Mouse (Mus musculus) brown adipose tissue, adult 24 weeks (tissue): Measurements from ENCODE around the gene Olfr1459. TPM values are rescaled to one million over a fixed set of nuclear protein-coding genes. Genes with fewer than 3 reads are reported as not detected.

ENCODE experiments used
- H3K27ac ChIP-seq: fragments of 200-500 bp; replicated peaks from 2 replicates; pipeline ENCODE4 v1.5.1; 2012; ENCODE audit warnings: low read depth, mild to moderate bottlenecking, low read length
- H3K4me1 ChIP-seq: fragments of 200-500 bp; 2 replicates; pipeline ENCODE4 v1.6.1; 2012; ENCODE audit warnings: low read length, mixed read lengths; ENCODE audit not compliant: control insufficient read depth, insufficient read depth, insufficient read length
- H3K4me3 ChIP-seq: fragments of 200-500 bp; 2 replicates; pipeline ENCODE4 v1.5.1; 2012; ENCODE audit warnings: low read depth, mild to moderate bottlenecking, low read length, moderate library complexity; ENCODE audit not compliant: insufficient read depth
- polyA plus RNA-seq: library from polyadenylated mRNA; stranded (reverse); fragments of >200 nt; gene quantifications from 2 replicates; pipeline ENCODE4 v1.2.4, GENCODE M21; 2012; ENCODE audit not compliant: missing spikeins, insufficient read depth, insufficient read length

The Olfr1459 gene
- not detected in 2 replicates for polyA plus RNA-seq

DNA sequence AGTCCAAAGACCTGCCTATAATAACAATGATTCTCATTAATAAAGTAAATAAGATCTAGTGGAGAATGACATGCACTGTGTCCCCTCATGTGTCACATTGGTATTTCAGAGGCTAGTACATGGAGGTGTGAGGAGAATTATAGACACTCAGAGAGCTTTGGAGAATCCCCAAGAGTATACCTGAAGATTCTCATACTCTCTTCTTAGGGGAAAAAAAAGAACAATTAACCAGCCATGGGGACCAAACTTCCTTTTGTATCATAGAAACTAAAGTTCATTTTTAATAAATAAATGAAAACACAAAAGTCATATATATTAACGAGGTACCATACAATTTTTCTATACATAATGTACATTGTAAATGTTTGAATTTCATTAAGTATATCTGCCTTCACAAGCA, at the start of gene Olfr1459:
Gene Olfr1459, minus strand, starts transcription at position 101 of the 400 bp plus-strand sequence.
- H3K4me1 ChIP-seq, result no peaks in the 10 kb centered on the region
- no peak within 1 kb of the TSS for H3K27ac ChIP-seq
- no peak within 1 kb of the TSS for H3K4me3 ChIP-seq

DNA sequence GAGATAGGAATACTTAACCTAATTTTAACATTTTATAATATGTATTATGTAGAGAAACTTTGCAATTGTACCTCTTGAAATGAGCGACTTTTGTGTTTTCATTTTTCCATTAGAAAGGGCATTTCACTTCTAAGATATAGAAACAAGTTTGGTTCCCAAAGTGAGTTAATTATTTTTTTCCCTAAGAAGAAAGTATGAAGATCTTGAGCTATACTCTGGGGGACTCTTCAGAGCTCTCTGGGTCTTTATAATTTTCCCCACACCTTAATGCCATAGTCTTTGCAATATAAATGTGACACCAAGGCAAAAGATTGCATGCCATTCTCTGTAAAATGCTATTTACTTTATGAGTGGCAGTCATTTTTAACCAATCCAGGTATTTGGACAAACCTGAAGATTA, 36.1 kb upstream of the Olfr1459 start, which contains the start of gene Olfr1462:
Gene Olfr1462, plus strand, starts transcription at position 301 of the 400 bp plus-strand sequence.
- no peak within 1 kb of the TSS for H3K4me3 ChIP-seq
- no peak within 1 kb of the TSS for H3K27ac ChIP-seq
- no peaks in the 10 kb centered on the region for H3K4me1 ChIP-seq

DNA sequence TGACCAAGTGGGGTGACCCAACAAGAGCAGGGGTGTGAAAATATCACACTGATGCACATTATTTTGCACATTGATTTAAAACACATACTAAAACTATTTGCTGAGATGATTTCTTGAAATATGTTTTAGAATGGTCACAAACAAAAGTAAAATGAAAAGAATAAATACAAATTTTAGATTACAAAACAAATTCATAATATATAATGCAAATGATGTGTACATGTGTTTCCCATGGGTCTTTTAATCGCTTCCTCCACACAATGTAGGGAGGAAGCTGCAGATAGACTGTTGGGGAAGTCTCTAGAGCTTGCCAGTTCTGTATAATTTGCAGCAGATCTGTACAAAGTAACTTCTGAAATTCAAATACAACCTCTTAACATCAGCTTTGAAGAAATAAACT, 13.4 kb upstream of the Olfr1459 start, which contains the start of gene Olfr1461:
Gene Olfr1461, plus strand, starts transcription at position 301 of the 400 bp plus-strand sequence.
- Histone ChIP-seq H3K4me1 (no peaks in the 10 kb centered on the region), H3K4me3 (no peak within 1 kb of the TSS), H3K27ac (no peak within 1 kb of the TSS)

DNA sequence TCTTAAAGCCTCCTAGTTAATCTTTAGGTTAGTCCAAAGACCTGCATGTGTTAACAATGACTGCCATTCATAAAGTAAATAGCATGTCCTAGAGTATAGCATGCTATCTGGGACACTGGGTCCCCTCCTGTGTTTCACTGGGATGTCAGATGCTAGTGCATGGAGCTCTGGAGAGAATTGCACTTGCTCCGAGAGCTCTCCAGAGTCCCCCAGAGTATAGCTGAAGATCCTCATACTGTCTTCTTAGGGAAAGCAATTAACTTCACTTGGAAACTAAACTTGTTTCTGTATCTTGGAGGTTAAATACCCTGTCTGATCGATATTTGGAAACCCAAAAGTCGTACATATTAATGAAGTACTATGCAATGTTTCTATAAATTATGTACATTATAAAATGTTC, 42.7 kb downstream of the Olfr1459 start, which contains the start of gene Olfr1458:
Gene Olfr1458, minus strand, starts transcription at position 101 of the 400 bp plus-strand sequence.
- Histone ChIP-seq H3K4me3 (no peak within 1 kb of the TSS), H3K4me1 (no peaks in the 10 kb centered on the region), H3K27ac (no peak within 1 kb of the TSS)

DNA sequence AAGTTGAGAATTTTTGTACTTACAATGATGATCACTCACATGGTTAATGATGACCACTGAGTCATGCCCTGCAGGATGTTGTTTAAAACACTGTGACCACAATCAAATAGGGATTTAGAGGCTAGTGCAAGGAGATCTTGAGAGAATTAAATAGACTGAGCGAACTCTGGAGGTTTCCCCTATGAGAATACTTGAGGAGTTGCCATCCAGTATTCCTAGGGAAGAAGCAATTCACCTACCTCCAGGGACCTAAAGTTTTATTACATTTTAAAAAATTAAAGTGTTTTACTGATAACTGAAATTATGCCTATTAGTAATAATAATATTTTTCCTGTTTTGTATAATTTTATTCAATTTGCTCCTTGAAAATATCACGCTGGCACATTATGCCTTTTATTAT, 51.6 kb downstream of the Olfr1459 start, which contains the start of gene Olfr1457:
Gene Olfr1457, minus strand, starts transcription at position 101 of the 400 bp plus-strand sequence.
- H3K4me1 ChIP-seq, result no peaks in the 10 kb centered on the region
- H3K4me3 ChIP-seq, result no peak within 1 kb of the TSS
- no peak within 1 kb of the TSS for H3K27ac ChIP-seq

DNA sequence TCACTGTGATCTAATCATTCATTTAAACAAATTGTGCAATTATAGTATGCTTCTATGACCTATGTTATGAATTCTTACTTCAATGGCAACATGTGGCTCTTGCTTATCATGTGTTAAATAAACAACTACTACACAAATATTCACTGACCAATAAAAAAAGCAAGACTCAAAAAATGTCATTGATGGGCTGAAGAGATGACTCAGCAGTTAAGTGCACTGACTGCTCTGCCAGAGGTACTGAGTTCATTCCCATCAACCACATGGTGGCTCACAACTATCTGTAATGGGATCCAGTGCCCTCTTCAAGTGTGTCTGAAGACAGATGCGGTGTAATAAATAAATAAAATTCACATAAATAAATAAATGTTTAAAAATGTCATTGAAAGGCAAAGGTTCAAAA, 55.4 kb downstream of the Olfr1459 start:
- Histone ChIP-seq H3K4me3 (no peak overlapping the region), H3K4me1 (no peaks in the 10 kb centered on the region), H3K27ac (no peak overlapping the region)

Other genes with a start within 250 kb of the Olfr1459 start
- not detected in 2 replicates for gene Olfr1447, start 245.8 kb downstream of the Olfr1459 start, polyA plus RNA-seq
- not detected in 2 replicates for gene Olfr1448, start 225.1 kb downstream of the Olfr1459 start, polyA plus RNA-seq
- not detected in 2 replicates for gene Olfr1449, start 218.7 kb downstream of the Olfr1459 start, polyA plus RNA-seq
- gene Olfr1450, start 199.3 kb downstream of the Olfr1459 start, polyA plus RNA-seq, result not detected in 2 replicates
- gene Olfr1451, start 154.5 kb downstream of the Olfr1459 start, polyA plus RNA-seq, result not detected in 2 replicates
- gene Olfr1453, start 121.2 kb downstream of the Olfr1459 start, polyA plus RNA-seq, result not detected in 2 replicates
- gene Olfr1454, start 88.9 kb downstream of the Olfr1459 start, polyA plus RNA-seq, result not detected in 2 replicates
- gene Olfr1457, start 51.7 kb downstream of the Olfr1459 start, polyA plus RNA-seq, result not detected in 2 replicates
- gene Olfr1458, start 42.8 kb downstream of the Olfr1459 start, polyA plus RNA-seq, result not detected in 2 replicates
- not detected in 2 replicates for gene Olfr1461, start 13.5 kb upstream of the Olfr1459 start, polyA plus RNA-seq
- gene Olfr1462, start 36.2 kb upstream of the Olfr1459 start, polyA plus RNA-seq, result not detected in 2 replicates
- gene Olfr1463, start 81.8 kb upstream of the Olfr1459 start, polyA plus RNA-seq, result not detected in 2 replicates
- gene Olfr1465, start 166.0 kb upstream of the Olfr1459 start, polyA plus RNA-seq, result not detected in 2 replicates
- not detected in 2 replicates for gene Olfr1466, start 189.3 kb upstream of the Olfr1459 start, polyA plus RNA-seq
- gene Olfr1467, start 212.7 kb upstream of the Olfr1459 start, polyA plus RNA-seq, result not detected in 2 replicates